Mouse (Mus musculus) neural tube, embryonic 12.5 days (tissue): ENCODE data around the gene Fndc3a. TPM values are rescaled to one million over a fixed set of nuclear protein-coding genes. Genes with fewer than 3 reads are reported as not detected.
A peak's percentile ranks its signal among the peaks of the same experiment; 100 is the strongest.

Source experiments
- ATAC-seq: fragments of 200-750 bp; cut with Nextera tagmentation; 2 replicates; pipeline ENCODE4 v1.8.0; 2017; ENCODE audit warnings: low read depth, mild to moderate bottlenecking, moderate TSS enrichment, moderate library complexity; ENCODE audit not compliant: low FRiP score
- H3K27ac ChIP-seq: fragments of 300-500 bp; sonication (generic); 2 replicates; pipeline ENCODE4 v1.5.1; 2016
- H3K27me3 ChIP-seq: fragments of 300-500 bp; sonication (generic); replicated peaks from 2 replicates; pipeline ENCODE4 v1.6.1; 2016; ENCODE audit warnings: mild to moderate bottlenecking
- H3K36me3 ChIP-seq: fragments of 300-500 bp; sonication (generic); 2 replicates; pipeline ENCODE4 v1.6.1; 2016; ENCODE audit warnings: mild to moderate bottlenecking
- H3K4me1 ChIP-seq: fragments of 300-500 bp; sonication (generic); 2 replicates; pipeline ENCODE4 v1.6.1; 2016
- H3K4me2 ChIP-seq: fragments of 300-500 bp; sonication (generic); replicated peaks from 2 replicates; pipeline ENCODE4 v1.6.1; 2016; ENCODE audit warnings: mild to moderate bottlenecking
- H3K4me3 ChIP-seq: fragments of 300-500 bp; sonication (generic); 2 replicates; pipeline ENCODE4 v1.5.1; 2016
- H3K9ac ChIP-seq: fragments of 300-500 bp; sonication (generic); 2 replicates; pipeline ENCODE4 v1.6.1; 2016; ENCODE audit warnings: mild to moderate bottlenecking
- H3K9me3 ChIP-seq: fragments of 300-500 bp; sonication (generic); 2 replicates; pipeline ENCODE4 v1.6.1; 2016; ENCODE audit warnings: mild to moderate bottlenecking
- WGBS: fragments of 180-500 bp; shearing (Covaris S2); methylation state at CpG from one replicate; pipeline ENCODE4 v1.1.7; 2016; 5-methylcytosine and 5-hydroxymethylcytosine counted together
- polyA plus RNA-seq: library from polyadenylated mRNA; unstranded; fragments of >200 nt; fragmentation: Nextera tagmentation; extraction: Ambion mirVana; gene quantifications from 2 replicates; pipeline ENCODE4 v1.2.1, GENCODE M21; 2016

Fndc3a gene
- polyA plus RNA-seq, 1 experiment from 2014 or later: 43.2 TPM

GRCm38 (mm10) chr14:72645512-72645911, 64.3 kb downstream of the Fndc3a start:
- peaks cover 4% of the 10 kb centered on the region; the same call in 1 of the 2 replicates for H3K36me3 ChIP-seq
- H3K4me1 ChIP-seq: no peaks in the 10 kb centered on the region
- no peak overlapping the region for H3K4me2 ChIP-seq
- H3K9ac ChIP-seq: no peak overlapping the region
- ATAC-seq: no peak
- no peaks in the 10 kb centered on the region for H3K27me3 ChIP-seq
- H3K4me3 ChIP-seq: no peak overlapping the region
- H3K9me3 ChIP-seq: no peaks in the 10 kb centered on the region
- no peak overlapping the region for H3K27ac ChIP-seq

DNA sequence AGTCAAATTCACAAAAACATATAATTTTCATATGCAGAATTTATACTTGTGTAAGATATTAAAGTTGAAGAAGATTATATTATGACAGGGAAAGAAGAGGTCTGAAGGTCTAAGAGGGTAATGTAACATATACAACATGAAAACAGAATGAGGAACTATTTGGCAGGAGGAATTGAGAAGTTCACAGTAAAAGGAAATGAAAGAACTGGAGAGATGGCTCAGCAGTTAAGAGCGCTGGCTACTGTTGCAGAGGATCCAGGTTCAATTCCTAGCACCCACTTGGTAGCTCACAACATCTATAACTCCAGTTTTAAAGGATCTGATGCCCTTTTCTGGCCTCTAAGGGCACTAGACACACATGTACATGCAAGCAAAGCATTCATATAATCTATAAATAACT, 65.2 kb downstream of the Fndc3a start:
- Histone ChIP-seq H3K9me3 (no peaks in the 10 kb centered on the region), H3K27me3 (no peaks in the 10 kb centered on the region), H3K36me3 (peaks cover 4% of the 10 kb centered on the region; the same call in 1 of the 2 replicates), H3K4me3 (no peak overlapping the region), H3K9ac (no peak overlapping the region), H3K27ac (no peak overlapping the region), H3K4me1 (no peaks in the 10 kb centered on the region), H3K4me2 (no peak overlapping the region)
- no peak for ATAC-seq
- WGBS: 98% methylated on average over 1 of the region's 1 CpGs

DNA sequence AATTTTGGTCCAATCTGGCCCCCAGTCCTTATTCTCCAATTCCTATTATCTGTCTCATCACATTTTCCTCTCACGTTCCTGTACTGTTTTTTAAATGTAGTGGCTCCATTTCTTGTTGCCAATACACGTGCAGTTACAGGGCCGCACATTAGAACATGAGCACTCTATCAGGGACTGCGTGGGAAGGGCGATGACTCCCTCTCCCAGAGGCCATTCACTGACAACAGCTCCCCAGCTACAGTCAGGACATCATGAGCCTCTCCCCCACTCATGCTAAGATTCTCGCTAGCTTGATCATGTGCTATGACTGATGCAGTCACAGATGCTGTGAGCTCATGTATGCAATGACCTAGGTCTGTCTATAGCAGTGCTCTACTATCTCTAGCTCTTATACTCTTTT, 71.3 kb downstream of the Fndc3a start:
- Histone ChIP-seq H3K4me1 (no peaks in the 10 kb centered on the region), H3K4me2 (no peak overlapping the region), H3K27ac (no peak overlapping the region), H3K9ac (no peak overlapping the region), H3K9me3 (no peaks in the 10 kb centered on the region), H3K27me3 (no peaks in the 10 kb centered on the region), H3K4me3 (no peak overlapping the region), H3K36me3 (peaks cover 4% of the 10 kb centered on the region; the same call in 1 of the 2 replicates)
- 96% methylated on average over 6 of the region's 6 CpGs for WGBS
- ATAC-seq: no peak

DNA sequence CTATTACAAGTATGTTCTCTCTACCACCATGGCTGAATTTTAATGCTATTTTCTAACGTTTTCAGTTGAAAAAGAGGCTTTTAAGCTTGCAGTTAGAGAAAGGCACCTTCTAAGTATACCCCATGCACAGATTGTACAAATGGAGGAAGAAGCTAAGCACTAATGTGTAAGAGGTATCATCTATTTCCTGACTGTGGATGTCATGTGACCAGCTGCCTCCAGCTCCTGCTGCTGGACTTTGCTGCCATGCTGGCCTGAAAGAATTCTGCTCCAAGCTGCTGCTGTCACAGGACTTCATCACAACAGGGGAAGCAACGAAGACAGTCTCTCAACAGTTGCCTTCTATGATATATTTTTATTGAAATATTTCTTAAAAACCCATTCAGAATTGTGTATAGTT, 76.2 kb downstream of the Fndc3a start:
- H3K9me3 ChIP-seq: no peaks in the 10 kb centered on the region
- H3K4me2 ChIP-seq: no peak overlapping the region
- no peak overlapping the region for H3K9ac ChIP-seq
- no peak overlapping the region for H3K27ac ChIP-seq
- no peaks in the 10 kb centered on the region for H3K4me1 ChIP-seq
- WGBS: 81% methylated on average over 2 of the region's 2 CpGs
- no peak overlapping the region for H3K4me3 ChIP-seq
- H3K27me3 ChIP-seq: no peaks in the 10 kb centered on the region
- H3K36me3 ChIP-seq: no peaks in the 10 kb centered on the region
- ATAC-seq: no peak

GRCm38 (mm10) chr14:72625411-72625810, 84.4 kb downstream of the Fndc3a start:
- H3K27me3 ChIP-seq: no peaks in the 10 kb centered on the region
- H3K4me3 ChIP-seq: no peak overlapping the region
- H3K4me1 ChIP-seq: no peaks in the 10 kb centered on the region
- no peak overlapping the region for H3K27ac ChIP-seq
- H3K4me2 ChIP-seq: no peak overlapping the region
- no peaks in the 10 kb centered on the region; the same call in 1 of the 2 replicates for H3K36me3 ChIP-seq
- ATAC-seq: no peak
- H3K9ac ChIP-seq: no peak overlapping the region
- no peaks in the 10 kb centered on the region for H3K9me3 ChIP-seq

- 83% methylated on average over 3 of the region's 3 CpGs for WGBS
Observed at GRCm38 (mm10) chr14:72604077-72604476, 105.7 kb downstream of the Fndc3a start.

DNA sequence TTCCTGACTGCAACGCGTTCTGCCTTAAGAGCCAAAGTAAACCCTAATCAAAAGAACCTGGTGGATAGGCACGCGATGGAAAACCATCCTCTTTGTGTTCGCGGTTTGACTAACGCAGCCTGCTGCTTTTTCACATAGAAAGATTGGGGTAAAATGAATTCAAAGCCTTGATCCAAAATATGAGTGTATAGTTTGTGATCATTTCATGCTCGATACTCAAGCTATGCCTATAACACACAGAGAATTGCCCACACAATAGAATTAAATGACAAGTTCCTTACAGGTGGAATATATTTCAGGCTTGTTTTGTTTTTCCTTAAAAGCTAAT, 106.6 kb downstream of the Fndc3a start:
- Histone ChIP-seq H3K9ac (peak overlapping the region; percentile 55), H3K4me1 (peaks cover 15% of the 10 kb centered on the region), H3K36me3 (no peaks in the 10 kb centered on the region), H3K27me3 (no peaks in the 10 kb centered on the region), H3K27ac (no peak overlapping the region), H3K4me3 (peak overlapping the region; percentile 46), H3K9me3 (no peaks in the 10 kb centered on the region), H3K4me2 (peak overlapping the region; percentile 74)
- WGBS: 4% methylated on average over 8 of the region's 8 CpGs
- ATAC-seq: peak; percentile 48

More at GRCm38 (mm10) chr14:72604077-72604476, 105.7 kb downstream of the Fndc3a start:
- Histone ChIP-seq H3K27ac (no peak overlapping the region), H3K27me3 (no peaks in the 10 kb centered on the region), H3K4me2 (no peak overlapping the region), H3K4me1 (peaks cover 15% of the 10 kb centered on the region), H3K36me3 (no peaks in the 10 kb centered on the region), H3K4me3 (no peak overlapping the region), H3K9me3 (no peaks in the 10 kb centered on the region), H3K9ac (no peak overlapping the region)
- ATAC-seq: no peak

DNA sequence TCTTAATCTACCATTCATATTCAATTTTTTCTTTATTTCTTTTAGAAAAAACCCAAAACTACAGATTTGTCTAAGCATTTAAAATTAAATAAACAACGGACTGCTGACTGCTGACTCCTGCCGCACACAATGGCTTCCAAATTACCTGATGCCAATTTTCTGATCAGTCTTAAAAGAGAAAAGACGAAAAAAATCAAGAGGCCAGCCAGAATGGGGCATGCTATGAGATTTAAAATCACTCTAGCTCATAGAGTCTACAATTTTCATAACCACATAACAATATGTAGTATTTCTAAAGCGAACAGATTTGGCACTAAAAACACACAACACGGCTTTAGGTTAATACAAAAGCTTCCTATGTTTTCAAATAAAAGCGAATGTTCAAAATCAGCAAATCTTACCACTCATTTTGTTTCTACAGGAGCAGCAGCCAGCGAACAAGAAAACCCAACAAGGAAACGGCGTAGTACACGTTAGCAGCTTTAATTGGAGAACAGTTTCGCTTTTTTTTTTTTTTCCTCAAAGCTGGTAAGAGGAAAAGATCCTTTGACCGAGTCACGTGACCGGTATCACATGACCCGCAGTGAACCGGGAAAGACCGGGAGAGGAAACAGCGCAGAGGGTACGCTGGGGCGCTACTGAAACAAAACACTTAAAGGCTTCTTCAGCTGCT, 107.1 kb downstream of the Fndc3a start:
- 0 out of 2 replicates have a peak, but pooled peaks cover 4% of the 10 kb centered on the region for H3K36me3 ChIP-seq
- no peaks in the 10 kb centered on the region for H3K27me3 ChIP-seq
- 5% methylated on average over 20 of the region's 20 CpGs for WGBS
- peak overlapping the region; percentile 46 for H3K4me3 ChIP-seq
- peaks cover 15% of the 10 kb centered on the region for H3K4me1 ChIP-seq
- ATAC-seq: peak; percentile 94
- H3K4me2 ChIP-seq: peak overlapping the region; percentile 74
- H3K27ac ChIP-seq: no peak overlapping the region
- no peaks in the 10 kb centered on the region for H3K9me3 ChIP-seq
- peak overlapping the region; percentile 55; the same call in 1 of the 2 replicates for H3K9ac ChIP-seq

- Histone ChIP-seq H3K4me3 (peak overlapping the region; percentile 46), H3K4me1 (peaks cover 15% of the 10 kb centered on the region), H3K4me2 (peak overlapping the region; percentile 74), H3K9me3 (no peaks in the 10 kb centered on the region), H3K27me3 (no peaks in the 10 kb centered on the region), H3K27ac (no peak overlapping the region), H3K36me3 (0 out of 2 replicates have a peak, but pooled peaks cover 6% of the 10 kb centered on the region), H3K9ac (peak overlapping the region; percentile 55)
- no peak for ATAC-seq
- WGBS: 55% methylated on average over 5 of the region's 5 CpGs
Observed at GRCm38 (mm10) chr14:72601381-72602305, 108.2 kb downstream of the Fndc3a start.

- Histone ChIP-seq H3K36me3 (0 out of 2 replicates have a peak, but pooled peaks cover 6% of the 10 kb centered on the region), H3K9me3 (no peaks in the 10 kb centered on the region), H3K9ac (no peak overlapping the region), H3K27me3 (no peaks in the 10 kb centered on the region), H3K4me3 (no peak overlapping the region), H3K4me2 (no peak overlapping the region), H3K4me1 (peaks cover 15% of the 10 kb centered on the region), H3K27ac (no peak overlapping the region)
- 86% methylated on average over 6 of the region's 6 CpGs for WGBS
- no peak for ATAC-seq
Observed at GRCm38 (mm10) chr14:72600375-72600774, 109.4 kb downstream of the Fndc3a start.

- Histone ChIP-seq H3K36me3 (0 out of 2 replicates have a peak, but pooled peaks cover 6% of the 10 kb centered on the region), H3K4me3 (no peak overlapping the region), H3K4me1 (peaks cover 15% of the 10 kb centered on the region), H3K9ac (no peak overlapping the region), H3K27me3 (no peaks in the 10 kb centered on the region), H3K4me2 (no peak overlapping the region), H3K27ac (no peak overlapping the region), H3K9me3 (no peaks in the 10 kb centered on the region)
- 93% methylated on average over 7 of the region's 7 CpGs for WGBS
- ATAC-seq: no peak
Observed at GRCm38 (mm10) chr14:72598976-72599740, 110.6 kb downstream of the Fndc3a start.

GRCm38 (mm10) chr14:72594191-72594590, 115.6 kb downstream of the Fndc3a start:
- Histone ChIP-seq H3K9ac (no peak overlapping the region), H3K4me3 (no peak overlapping the region), H3K9me3 (no peaks in the 10 kb centered on the region), H3K27me3 (no peaks in the 10 kb centered on the region), H3K36me3 (peaks cover 10% of the 10 kb centered on the region; the same call in 1 of the 2 replicates), H3K4me1 (no peaks in the 10 kb centered on the region), H3K27ac (no peak overlapping the region), H3K4me2 (no peak overlapping the region)
- WGBS: 94% methylated on average over 7 of the region's 7 CpGs
- no peak for ATAC-seq
